Mouse (Mus musculus) heart, adult 9 months (tissue): ENCODE measurements around the gene Prc1.

Experiments
- DNase-seq, 2 experiments: peaks; one replicate each; pipeline ENCODE4 v3.0.0; 2022; ENCODE audit warnings: low spot score in 2 of 2

Prc1 gene

DNA sequence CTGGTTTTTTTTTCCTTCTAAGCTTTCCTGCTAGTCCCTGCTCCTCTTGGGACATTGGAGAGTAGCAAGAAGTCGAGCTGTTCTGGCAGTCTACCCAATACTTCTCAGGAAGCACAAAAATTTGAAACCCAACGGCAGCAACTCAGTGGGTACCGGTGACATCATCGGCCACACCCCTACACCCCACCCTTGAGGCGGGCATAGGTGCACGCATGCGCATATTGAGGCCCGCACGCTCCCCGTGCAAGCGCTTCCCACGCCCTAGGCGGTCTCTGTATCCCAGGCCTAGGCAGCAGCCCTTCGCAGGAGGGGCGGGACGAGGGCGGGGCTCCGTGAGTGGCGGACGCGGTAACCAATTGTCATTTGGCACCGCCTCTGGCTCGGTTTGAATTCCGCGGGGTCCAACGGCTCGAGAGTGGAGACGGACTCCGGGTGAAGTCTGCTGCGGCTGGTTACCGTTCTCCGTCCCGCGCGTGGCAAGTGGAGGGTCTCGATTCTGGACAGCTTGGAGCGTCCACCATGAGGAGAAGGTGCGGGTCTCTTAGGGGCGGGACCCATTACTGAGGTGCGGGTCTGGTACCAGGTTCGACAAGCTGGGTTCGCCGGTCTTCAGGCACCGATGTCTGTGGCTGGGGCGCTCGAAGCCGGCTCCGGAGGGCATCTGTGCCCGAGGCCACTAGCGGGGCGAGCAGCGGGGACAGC, at the start of gene Prc1:
Gene Prc1, plus strand, starts transcription at position 389 of the 702 bp plus-strand sequence.
- peak; percentile 98 for DNase-seq

DNA sequence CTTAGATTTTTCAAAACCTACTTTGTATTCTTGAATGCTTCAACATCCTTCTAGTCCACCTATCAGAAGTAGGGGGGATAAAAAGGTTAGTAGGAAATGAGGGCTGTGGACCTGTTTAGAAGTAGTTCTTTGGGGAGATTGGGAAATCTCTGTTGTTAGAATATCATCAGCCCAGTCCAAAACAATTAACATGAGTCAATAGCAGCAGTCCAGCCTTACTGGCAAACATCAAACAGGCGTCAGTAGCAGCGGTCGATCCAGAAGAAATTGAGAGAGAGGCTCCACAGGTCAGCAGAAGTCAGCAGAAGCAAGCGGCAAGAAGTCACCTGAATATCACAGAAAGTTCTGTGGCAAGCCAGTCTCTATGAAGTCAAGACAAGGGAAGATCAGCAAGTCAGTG, 49.4 kb upstream of the Prc1 start:
- no peak for DNase-seq

DNA sequence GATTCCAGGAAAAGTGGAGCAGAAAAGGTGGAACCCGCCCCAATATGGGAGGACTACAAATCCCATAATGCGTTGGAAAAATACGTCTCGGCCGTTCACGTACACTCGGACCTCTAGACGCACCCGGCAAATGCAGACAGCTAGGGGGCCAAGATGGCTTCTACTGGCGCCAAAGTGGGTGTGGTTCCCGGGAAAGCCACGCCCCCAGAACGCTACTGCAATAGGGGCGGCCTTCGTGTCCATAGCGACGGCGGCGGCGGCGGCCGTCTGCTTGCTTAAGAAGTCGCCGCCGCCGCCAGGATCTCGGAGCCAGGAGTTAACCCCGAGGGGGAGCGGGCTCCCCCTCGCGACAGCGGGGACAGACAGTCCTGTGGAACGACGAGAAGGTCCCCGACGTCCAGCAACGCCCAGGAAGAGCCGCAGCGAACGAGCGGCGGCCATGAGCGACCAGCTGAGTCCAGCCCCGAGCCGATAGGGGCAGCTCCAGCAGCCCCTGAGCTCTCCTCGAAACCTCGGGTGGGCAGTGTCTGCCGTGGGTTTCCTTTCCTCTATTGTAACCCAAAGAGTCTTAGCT, 48.0 kb upstream of the Prc1 start, which contains the start of gene Ttll13:
Gene Ttll13, plus strand, starts transcription at position 229 of the 574 bp plus-strand sequence.
- peak; percentile 97 for DNase-seq

DNA sequence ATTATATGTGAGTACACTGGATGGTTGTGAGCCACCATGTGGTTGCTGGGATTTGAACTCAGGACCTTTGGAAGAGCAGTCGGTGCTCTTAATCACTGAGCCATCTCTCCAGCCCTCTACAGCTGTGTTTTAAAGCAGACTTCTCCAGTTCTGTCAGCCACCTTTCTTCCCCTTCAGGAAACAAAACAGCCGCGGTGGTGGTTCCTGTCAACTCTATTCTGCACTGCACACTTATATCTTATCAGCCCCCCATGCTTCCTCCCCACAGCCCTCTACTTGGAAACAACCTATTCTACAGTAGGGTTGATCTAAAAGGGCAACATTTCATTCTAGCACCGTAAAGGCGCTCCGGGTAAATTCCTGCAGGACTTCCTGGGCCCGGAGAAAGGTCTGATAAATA, 47.4 kb upstream of the Prc1 start:
- no peak for DNase-seq

DNA sequence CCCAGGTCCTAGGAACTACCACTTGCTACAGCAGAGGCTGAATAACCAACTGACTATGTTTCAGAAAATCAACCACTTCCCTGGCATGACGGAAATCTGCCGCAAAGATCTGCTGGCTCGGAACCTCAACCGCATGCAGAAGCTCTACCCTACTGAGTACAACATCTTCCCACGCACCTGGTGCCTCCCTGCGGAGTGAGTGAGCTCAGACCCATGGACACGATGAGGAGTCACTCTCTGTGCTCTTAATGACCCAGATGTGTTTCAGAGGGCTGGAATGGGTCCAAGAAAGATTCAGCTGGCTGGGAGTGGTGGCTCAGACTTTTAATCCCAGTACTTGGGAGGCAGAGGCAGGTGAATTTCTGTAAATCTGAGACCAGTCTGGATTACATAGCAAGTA, 41.8 kb upstream of the Prc1 start:
- no peak for DNase-seq

DNA sequence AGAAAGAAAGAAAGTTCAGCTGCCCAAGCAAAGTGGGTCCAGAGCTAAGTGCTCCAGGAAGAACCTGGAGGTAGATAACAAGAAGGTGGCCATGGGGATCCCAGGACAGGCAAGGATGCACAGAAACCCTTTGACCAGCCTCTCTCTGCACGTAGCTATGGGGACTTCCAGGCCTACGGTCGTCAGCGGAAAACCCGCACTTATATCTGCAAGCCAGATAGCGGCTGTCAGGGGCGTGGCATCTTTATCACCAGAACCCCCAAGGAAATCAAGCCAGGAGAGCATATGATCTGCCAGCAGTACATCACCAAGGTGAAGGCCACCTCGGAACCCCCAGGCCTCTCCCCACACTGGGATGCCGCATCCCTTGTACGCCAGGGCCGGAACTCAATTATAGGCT, 41.4 kb upstream of the Prc1 start:
- no peak for DNase-seq

DNA sequence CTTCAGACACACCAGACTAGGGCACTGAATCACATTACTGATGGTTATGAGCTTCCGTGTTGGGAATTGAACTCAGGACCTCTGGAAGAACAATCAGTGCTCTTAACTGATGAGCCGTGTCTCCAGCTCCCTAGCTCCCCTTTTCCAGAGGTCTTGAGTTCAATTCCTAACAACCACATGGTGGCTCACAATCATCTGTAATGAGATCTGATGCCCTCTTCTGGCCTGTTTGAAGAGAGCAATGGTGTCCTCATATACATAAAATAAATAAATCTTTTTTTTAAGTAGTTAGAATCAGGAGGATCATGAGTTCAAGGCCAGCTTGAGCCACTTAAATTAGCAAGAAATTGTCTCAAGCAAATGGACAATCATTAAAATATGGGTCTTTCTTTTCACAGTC, 38.3 kb upstream of the Prc1 start:
- no peak for DNase-seq

DNA sequence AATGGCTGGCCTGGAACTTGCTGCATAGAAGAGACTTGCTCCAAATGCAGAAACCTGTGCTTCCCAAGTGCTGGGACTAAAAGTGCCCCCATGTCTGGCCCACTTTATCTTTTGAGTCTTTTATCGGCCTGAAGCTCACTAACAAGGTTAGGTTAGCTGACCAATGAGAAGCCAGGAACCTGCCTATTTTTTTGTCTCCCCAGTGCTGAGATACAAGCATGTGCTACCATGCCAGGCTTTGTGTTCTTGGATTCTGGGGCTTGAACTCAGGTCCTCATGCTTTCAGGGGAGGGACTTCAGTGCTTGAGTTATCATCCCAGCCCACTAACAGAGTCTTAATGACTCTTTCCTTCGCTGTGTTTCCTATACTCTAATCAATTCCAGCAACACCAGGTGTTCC, 36.5 kb upstream of the Prc1 start:
- no peak for DNase-seq

DNA sequence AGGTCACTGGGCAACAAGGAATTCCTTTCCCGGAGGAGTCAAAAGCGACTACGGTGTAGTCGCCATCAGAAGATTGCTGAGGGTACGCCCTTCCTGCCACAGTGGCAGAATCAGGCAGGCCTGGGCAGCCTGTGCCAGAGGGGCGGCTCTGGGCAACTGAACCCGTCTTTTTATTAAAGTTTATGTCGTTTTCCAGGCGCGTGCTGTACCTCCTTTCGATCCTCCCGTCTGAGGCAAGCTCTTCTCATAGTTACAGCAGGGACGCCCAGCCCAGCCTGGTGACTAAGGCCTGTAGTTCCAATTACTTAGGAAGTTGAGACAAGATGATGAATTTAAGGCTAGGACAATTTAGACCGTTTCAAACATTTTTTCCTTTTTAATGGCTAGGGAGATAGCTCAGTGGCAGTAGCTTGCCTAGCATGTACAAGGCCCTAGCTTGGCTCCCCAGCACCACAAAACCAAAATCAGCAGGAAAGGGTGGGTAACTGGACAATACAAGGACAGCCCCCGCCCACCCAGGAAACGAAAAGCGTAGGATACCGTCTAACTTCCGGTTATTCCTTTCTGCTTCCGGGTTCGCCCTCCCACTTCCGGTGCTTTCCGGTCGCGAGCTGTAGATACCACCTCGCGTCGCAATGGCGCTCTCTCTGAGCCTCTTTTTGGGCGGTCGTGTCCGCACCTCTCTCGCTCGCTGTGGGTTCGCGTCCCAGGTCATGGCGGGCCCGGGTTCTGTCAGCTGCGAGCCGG, 33.5 kb upstream of the Prc1 start, which contains the start of gene Ngrn:
Gene Ngrn, plus strand, starts transcription at position 591 of the 747 bp plus-strand sequence.
- peak; percentile 85 to 88 for DNase-seq

DNA sequence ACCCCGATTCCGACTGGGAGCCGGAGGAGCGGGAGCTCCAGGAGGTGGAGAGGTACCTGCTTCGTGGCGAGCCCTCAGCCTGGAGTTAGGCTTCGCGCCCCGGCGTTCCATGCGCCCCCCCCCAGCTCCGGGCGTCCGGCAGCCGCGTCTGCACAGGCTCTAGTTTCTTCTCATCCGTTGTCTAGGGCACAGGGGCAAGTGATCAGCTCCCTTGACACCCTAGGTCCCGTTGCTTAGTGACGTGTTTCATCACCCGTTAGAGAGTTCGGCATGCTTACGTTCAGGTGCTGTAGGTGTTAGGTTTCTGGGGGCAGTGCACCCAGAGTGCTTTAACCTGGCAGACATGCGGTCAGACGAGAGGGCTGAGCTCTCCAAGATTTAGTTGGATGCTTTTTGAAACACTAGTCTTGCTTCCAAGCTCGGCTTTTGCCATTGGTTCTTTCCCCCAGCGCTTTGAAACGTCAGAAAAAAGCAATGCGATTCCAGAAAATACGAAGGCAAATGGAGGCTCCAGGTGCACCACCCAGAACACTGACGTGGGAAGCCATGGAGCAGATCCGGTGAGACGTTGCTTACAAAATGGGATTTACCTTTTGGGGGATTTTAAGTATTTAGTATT, 32.8 kb upstream of the Prc1 start:
- no peak for DNase-seq

DNA sequence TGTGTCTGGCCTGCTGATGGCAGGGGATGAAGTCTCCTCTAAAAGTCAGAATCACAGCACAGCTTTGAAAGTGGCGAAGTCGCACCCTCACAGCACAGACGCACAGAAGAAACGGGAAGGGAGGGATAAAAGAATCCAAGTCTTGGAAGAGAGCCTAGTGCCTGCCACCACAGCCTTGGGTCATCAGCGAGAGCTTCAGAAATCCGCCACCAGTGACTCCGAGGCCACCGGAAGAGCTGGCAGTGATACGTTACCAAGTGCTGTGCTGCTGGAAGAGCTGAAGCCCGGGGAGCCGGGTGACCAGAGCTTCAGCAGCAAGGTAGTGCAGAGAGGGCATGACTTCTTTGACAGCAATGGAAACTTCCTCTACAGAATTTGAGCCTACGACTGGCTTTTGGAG, 29.6 kb upstream of the Prc1 start:
- DNase-seq = no peak

DNA sequence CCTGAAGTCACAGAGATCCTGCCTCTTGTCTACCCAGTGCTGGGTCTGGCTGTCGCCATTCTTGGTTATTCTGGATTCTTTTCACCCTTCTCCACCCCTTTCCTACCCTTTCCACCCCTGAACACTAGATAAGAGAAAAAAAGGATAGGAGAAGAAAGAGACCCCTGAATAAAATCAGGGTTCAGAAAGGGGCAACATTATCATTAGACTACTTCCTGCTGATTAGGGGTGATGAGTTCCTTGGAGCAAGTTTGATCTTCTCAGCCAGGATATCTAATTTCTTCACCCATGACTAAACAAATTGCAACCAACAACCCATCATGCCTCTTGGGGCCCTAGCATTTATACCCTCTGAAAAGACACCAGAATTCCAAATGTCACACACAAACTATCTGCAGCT, 26.5 kb upstream of the Prc1 start:
- DNase-seq = no peak

DNA sequence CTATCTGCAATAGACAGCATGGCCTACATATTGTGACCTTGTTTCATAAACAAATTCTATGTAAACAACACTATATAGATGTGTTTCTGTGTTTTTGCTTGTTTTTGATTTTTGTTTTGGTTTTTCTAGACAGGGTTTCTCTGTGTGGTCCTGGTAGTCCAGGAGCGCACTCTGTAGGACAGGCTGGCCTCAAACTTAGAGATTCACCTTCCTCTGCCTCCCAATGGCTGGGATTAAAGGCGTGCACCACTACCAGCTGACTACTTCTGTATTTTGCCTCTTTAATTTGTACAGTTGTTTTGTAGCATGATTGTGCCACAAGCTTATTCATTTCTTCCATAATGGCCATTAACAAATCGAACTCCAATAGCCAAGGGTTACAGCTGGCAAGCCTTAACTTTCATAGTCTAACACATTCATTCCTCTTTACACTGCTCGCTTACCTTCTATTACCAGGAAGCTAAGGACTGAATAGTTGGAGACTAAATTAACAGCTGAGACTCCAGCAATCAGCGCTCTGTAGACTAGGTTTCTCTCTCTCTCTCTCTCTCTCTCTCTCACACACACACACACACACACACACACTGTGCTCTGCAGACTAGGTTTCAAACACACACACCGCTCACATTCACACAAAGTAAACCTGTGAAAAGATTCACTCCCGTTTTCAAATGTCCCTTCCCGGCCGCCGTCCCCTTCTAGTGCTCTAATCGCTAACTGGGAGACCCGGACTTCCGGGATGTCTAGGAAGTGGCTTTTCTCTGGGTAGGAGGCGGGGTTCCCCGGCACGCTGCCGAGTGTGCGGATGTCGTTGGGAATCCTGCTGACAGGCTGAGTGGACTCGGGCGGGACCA, 25.1 kb upstream of the Prc1 start, which contains the start of gene Vps33b:
Gene Vps33b, plus strand, starts transcription at position 753 of the 854 bp plus-strand sequence.
- peak; percentile 95 for DNase-seq

DNA sequence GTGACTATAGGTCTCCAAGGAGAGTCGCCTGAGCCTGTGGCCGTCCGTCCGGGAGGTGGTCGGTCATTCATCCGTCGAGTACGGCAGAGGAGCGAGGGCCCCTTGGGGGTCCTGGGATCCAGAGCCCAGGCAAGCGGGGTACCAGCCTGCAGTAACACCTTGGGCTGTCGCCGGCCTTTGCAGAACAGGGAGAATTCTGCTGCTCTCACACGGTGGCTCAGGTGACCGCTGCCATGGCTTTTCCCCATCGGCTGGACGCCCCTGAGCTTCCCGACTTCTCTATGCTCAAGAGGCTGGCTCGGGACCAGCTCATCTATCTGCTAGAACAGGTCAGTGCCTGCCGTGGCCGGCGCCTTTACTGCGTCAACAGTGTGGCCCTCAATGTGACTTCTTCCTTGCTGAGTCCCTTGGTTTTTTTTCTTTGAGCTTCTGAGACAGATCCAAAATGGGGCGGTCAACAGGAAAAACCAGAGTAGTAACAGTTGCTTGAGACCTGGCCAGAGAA, 24.4 kb upstream of the Prc1 start:
- no peak for DNase-seq

DNA sequence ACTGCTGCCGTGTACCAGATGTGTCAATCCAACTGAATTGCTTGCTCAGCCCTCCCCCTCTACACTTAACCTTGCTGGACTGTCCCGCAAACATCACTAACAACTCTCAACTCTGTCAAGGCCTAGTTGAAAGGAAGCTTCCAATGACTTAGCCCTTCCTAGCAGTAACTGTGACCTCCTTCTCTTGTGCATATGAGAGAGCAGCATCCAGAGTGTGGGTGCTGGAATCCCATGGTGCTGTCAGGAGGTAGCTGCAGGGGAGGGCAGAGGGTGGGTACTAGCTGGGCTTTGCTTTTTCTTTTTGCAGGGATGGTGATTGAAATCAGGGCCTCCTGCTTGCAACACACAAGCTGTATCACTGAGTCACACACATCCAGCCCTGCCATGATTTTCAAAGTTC, 20.8 kb upstream of the Prc1 start:
- no peak for DNase-seq

DNA sequence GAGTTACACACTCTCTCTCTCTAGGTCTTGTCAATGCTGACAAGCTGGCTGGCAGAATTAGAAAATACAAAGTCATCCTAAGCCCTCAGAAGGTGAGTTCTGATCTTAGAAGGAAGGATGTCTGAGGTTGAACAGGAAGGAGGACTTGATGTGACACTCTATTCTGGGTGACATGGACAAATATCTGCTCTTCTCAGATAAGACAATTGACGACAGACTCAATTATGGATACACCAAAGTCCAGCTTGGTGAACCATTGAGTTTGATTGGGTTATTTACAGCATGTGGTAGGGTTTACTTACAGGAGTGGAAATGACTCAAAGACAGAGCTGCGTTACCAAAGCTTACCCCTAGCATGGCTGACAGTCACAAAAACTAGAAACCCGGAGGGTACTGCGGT, 17.9 kb upstream of the Prc1 start:
- DNase-seq = no peak

DNA sequence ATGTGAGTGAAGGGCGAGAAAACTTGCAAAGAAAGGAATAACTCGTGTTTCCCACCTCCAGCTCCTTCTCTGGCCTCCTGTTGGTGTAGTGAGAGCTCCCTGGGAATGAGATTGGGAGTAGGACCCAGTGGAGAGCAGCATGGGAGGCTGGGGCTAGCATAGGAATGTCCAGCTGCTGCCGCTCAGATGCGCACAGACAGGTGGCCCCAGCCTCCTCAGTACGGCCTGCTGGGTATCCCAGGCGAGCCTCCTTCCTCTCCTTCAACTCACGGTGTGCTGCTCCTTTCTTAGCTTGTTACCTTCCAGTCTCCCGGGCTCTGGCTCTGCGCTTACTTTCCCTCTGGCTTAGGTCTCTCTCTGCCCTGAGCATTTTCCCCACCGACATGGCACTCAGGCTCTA, 14.2 kb upstream of the Prc1 start:
- no peak for DNase-seq

DNA sequence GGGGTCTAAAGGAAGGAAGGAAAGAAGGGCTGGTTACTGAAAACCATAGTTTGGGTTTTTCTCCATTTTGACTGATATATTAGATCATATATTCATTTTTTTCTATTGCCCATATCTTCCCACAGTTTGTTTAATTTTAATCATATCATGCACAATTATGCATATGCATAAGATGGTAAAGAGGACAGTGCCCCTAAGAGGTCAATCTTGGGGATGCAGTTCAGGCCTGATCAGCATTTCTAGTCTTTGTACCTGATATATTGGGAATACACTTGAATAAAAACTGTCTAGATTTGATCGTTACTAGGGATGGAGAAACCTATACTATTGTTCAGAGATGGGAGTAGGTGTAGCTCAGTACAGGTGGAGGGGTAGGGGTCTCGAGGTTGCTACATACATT, 13.3 kb upstream of the Prc1 start:
- no peak for DNase-seq

DNA sequence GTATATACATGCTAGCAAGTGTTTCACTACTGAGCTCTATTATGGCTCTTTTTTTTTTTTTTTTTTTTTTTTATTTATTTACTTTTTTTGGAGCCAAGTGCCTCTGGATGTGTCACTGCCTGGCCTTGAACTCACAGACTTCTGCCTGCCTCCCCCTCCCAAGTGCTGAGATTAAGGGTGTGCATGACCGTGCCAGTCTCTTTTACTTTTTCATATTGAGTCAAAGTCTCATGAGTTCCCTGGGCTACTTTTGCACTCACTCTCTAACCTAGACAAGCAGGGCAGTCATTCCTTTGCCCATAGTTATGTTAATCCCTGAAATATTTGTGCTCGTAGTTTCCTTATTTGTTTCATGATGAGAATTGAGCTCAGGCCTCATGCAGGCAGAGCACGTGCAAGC, 12.6 kb upstream of the Prc1 start:
- no peak for DNase-seq

DNA sequence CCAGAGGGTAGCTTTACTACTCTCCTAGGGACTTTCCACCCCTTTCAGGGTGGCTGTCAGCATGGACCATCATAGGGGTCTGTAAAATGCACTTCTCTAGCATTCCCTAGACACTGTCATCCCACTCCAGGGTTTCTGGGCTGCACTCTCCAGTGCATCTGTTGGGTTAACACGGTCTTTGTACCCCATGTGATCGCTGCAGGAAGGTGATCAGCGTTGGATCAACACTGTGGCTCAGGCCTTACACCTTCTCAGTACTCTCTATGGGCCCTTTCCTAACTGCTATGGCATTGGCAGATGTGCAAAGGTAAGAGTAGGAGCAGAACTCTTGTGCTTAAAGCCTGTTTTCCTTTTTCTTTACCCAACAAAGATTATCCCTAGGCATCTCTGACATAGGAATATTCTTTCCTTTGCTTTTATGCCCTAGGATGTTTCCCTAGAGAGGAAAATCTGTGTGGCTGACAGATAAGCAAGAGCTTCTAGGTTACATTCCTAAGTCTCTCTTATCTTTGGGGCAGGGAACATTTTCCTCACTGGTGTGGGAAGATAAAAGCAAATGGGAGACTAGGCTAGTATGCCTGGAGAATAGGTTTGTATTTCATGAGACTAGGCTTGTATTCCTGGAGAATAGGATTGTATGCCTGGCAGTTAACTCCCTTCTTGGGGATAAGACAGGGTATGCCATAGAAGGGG, 10.9 kb upstream of the Prc1 start:
- no peak for DNase-seq

DNA sequence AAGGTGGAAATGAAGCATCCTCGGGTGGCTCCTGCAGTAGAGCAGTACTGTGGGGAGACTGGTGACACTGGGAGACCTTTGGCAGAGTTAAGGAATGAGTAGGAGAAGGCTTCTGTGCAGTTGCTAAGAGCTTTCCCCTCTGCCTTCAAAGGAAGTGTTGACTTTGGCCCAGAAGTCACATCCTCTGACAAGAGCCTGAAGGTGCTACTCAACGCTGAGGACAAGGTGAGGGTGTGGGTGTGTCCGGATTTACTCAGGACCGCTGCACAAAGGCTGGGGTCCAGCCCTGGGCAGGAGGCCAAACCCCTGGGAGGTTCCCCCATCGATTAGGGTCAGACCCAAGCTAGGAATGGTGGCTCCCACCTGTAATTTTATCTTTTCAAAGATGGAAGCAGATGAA, 9.9 kb upstream of the Prc1 start:
- DNase-seq = no peak
